Mouse (Mus musculus) liver, embryonic 13.5 days (tissue): ENCODE data around the gene Hydin. TPM values are rescaled to one million over a fixed set of nuclear protein-coding genes. Genes with fewer than 3 reads are reported as not detected.
A peak's percentile ranks its signal among the peaks of the same experiment; 100 is the strongest.

Experiments used
- ATAC-seq: fragments of 200-750 bp; cut with Nextera tagmentation; 2 replicates; pipeline ENCODE4 v1.8.0; 2017; ENCODE audit warnings: low read depth, mild to moderate bottlenecking, moderate number of reproducible peaks, moderate library complexity
- DNase-seq: peaks from one replicate; pipeline ENCODE4 v3.0.0; 2022
- H3K27ac ChIP-seq: fragments of 300-500 bp; sonication (generic); 2 replicates; pipeline ENCODE4 v1.5.1; 2015; ENCODE audit warnings: moderate library complexity, mild to moderate bottlenecking, inconsistent platforms
- H3K27me3 ChIP-seq: fragments of 300-500 bp; sonication (generic); 2 replicates; pipeline ENCODE4 v1.6.1; 2015; ENCODE audit warnings: mild to moderate bottlenecking, inconsistent platforms
- H3K36me3 ChIP-seq: fragments of 300-500 bp; sonication (generic); 2 replicates; pipeline ENCODE4 v1.6.1; 2015; ENCODE audit warnings: mild to moderate bottlenecking, inconsistent platforms
- H3K4me1 ChIP-seq: fragments of 300-500 bp; sonication (generic); replicated peaks from 2 replicates; pipeline ENCODE4 v1.6.1; 2015; ENCODE audit warnings: inconsistent platforms
- H3K4me2 ChIP-seq: fragments of 300-500 bp; sonication (generic); 2 replicates; pipeline ENCODE4 v1.6.1; 2015; ENCODE audit warnings: inconsistent platforms, mild to moderate bottlenecking, moderate library complexity
- H3K4me3 ChIP-seq: fragments of 300-500 bp; sonication (generic); replicated peaks from 2 replicates; pipeline ENCODE4 v1.5.1; 2015; ENCODE audit warnings: mild to moderate bottlenecking, inconsistent platforms
- H3K9ac ChIP-seq: fragments of 300-500 bp; sonication (generic); 2 replicates; pipeline ENCODE4 v1.6.1; 2015; ENCODE audit warnings: mild to moderate bottlenecking, inconsistent platforms
- H3K9me3 ChIP-seq: fragments of 300-500 bp; sonication (generic); replicated peaks from 2 replicates; pipeline ENCODE4 v1.6.1; 2016; ENCODE audit warnings: inconsistent platforms
- WGBS: fragments of 180-500 bp; shearing (Covaris S2); methylation state at CpG from one replicate; pipeline ENCODE4 v1.1.7; 2015; ENCODE audit not compliant: insufficient replicate concordance; 5-methylcytosine and 5-hydroxymethylcytosine counted together
- polyA plus RNA-seq: library from polyadenylated mRNA; unstranded; fragments of >200 nt; fragmentation: Nextera tagmentation; extraction: Ambion mirVana; gene quantifications from 2 replicates; pipeline ENCODE4 v1.2.1, GENCODE M21; 2015

Gene Hydin
- polyA plus RNA-seq = 0.06 TPM in 2 replicates

DNA sequence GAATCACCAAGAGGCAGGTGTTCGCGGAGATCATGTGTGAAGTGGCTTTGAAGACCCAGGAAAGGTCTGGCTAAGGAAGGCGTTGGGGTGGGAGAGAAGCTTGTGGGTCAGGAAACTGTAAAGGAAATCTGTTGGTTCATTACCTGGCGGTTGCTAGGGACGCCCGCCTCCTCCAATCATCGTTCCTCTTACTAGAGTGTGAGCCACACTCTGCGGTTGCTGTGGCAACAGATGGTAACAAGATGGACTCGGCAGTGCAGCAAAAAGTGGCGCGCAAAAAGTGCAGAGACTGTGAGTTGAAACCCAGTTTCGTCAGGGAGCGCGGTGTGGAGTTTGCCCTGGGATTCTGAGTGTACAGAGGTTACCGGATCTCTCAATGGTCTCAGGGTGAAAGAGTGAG lies at the start of gene Hydin:
Gene Hydin (plus strand): TSS at position 237 of the 400 bp plus-strand sequence.
- no peak within 1 kb of the TSS for H3K27ac ChIP-seq
- H3K27me3 ChIP-seq = peaks cover 3% of the 10 kb centered on the region; the same call in 1 of the 2 replicates
- peak within 1 kb of the TSS; percentile 53 for H3K4me2 ChIP-seq
- peak; percentile 58; the same call in 1 of the 2 replicates for ATAC-seq
- H3K36me3 ChIP-seq = no peaks in the 10 kb centered on the region
- no peaks in the 10 kb centered on the region for H3K4me1 ChIP-seq
- peak within 1 kb of the TSS; percentile 32 for H3K4me3 ChIP-seq
- under 1% methylated on average over 15 of the region's 15 CpGs for WGBS
- no peaks in the 10 kb centered on the region for H3K9me3 ChIP-seq
- no peak within 1 kb of the TSS for H3K9ac ChIP-seq
- DNase-seq = peak; percentile 2

DNA sequence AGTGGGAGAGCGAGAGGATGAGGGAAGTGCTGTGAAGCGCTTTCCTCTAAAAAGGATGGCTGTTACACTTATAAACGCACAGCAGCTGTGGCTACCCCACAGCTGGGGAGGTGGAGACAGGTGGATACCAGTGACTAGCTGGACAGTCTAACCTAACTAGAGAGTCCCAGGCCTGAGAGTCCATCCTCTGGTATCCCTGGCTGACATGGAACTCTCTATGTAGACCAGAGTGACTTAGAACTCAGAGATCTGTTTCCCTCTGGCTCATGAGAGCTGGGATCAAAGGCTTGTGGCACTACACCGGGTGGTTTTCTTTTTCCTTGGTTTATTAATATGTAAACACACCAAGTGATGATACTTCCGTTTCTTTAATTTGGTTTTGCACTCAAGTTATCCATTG lies 49.6 kb upstream of the Hydin start:
- Histone ChIP-seq H3K4me3 (peak overlapping the region; percentile 71), H3K4me2 (peak overlapping the region; percentile 80), H3K9ac (no peak overlapping the region), H3K4me1 (peaks cover 16% of the 10 kb centered on the region), H3K27ac (no peak overlapping the region), H3K36me3 (peaks cover 21% of the 10 kb centered on the region), H3K9me3 (no peaks in the 10 kb centered on the region; the same call in 1 of the 2 replicates), H3K27me3 (0 out of 2 replicates have a peak, but pooled peaks cover 3% of the 10 kb centered on the region)
- 45% methylated on average over 5 of the region's 5 CpGs for whole genome bisulfite sequencing
- DNase-seq (no peak), ATAC-seq (no peak)

- no peak overlapping the region for H3K27ac ChIP-seq
Measured at GRCm38 (mm10) chr8:110217681-110218131, 49.1 kb upstream of the Hydin start.

DNA sequence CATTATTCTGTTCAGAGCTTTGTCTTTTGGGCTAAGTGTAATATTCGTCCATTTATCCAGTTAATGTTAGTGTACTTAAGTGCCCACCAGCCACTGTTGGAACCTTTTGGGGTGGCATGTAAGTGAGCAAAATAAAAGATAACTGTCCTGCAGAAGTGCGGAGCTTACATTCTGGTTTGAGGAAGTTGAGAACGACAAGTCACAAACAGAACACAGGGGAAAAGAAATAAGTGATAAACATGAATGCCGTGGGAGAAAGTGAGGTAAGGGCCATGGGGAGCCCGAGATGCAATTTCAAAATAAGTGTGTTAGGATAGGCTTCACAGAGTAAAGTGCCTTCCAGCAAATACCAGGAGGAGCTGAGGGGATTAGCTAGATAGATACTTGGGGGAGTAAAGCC lies 48.3 kb upstream of the Hydin start:
- WGBS = 13% methylated on average over 5 of the region's 5 CpGs

More at GRCm38 (mm10) chr8:110217681-110218131, 49.1 kb upstream of the Hydin start:
- Histone ChIP-seq H3K4me3 (peak overlapping the region; percentile 71), H3K36me3 (peaks cover 27% of the 10 kb centered on the region), H3K4me2 (peak overlapping the region; percentile 80), H3K27me3 (0 out of 2 replicates have a peak, but pooled peaks cover 3% of the 10 kb centered on the region), H3K4me1 (peaks cover 16% of the 10 kb centered on the region), H3K9me3 (no peaks in the 10 kb centered on the region; the same call in 1 of the 2 replicates), H3K9ac (peak overlapping the region; percentile 72)
- peak; percentile 99 for ATAC-seq
- WGBS = under 1% methylated on average over 43 of the region's 43 CpGs
- peak; percentile 90 for DNase-seq

GRCm38 (mm10) chr8:110220936-110221335 lies 45.8 kb upstream of the Hydin start:
- Histone ChIP-seq H3K4me3 (no peak overlapping the region), H3K9ac (no peak overlapping the region), H3K27ac (no peak overlapping the region), H3K27me3 (no peaks in the 10 kb centered on the region), H3K4me1 (peaks cover 16% of the 10 kb centered on the region), H3K9me3 (no peaks in the 10 kb centered on the region; the same call in 1 of the 2 replicates), H3K36me3 (peaks cover 36% of the 10 kb centered on the region), H3K4me2 (no peak overlapping the region)
- WGBS = 89% methylated on average over 14 of the region's 14 CpGs
- no peak for DNase-seq
- ATAC-seq = no peak

More for the DNA sequence above, 48.3 kb upstream of the Hydin start:
- peak overlapping the region; percentile 72; the same call in 1 of the 2 replicates for H3K9ac ChIP-seq
- H3K27ac ChIP-seq = no peak overlapping the region
- H3K27me3 ChIP-seq = 0 out of 2 replicates have a peak, but pooled peaks cover 3% of the 10 kb centered on the region
- ATAC-seq (no peak), DNase-seq (no peak)
- H3K4me1 ChIP-seq = peaks cover 16% of the 10 kb centered on the region
- no peaks in the 10 kb centered on the region; the same call in 1 of the 2 replicates for H3K9me3 ChIP-seq
- H3K36me3 ChIP-seq = peaks cover 35% of the 10 kb centered on the region
- H3K4me3 ChIP-seq = peak overlapping the region; percentile 71
- peak overlapping the region; percentile 80 for H3K4me2 ChIP-seq

DNA sequence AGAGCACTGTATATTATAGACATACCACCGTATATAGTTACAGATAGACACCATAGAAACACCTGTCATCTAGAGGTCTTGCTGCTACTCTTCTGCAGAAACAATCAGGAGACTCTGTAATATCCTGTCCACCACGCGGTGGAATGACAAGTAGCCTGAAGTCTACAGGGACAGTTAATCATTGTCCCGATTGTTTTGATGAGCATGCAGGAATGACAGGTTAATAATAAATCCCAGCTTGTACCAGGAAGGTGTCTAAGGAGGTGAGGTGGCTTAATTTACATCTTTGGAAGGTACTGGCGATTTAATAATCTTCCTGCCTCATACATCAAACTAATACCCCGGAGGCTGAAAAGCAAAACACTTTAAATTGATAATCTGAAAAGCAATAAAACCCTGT lies 36.0 kb upstream of the Hydin start:
- WGBS = 58% methylated on average over 6 of the region's 6 CpGs

DNA sequence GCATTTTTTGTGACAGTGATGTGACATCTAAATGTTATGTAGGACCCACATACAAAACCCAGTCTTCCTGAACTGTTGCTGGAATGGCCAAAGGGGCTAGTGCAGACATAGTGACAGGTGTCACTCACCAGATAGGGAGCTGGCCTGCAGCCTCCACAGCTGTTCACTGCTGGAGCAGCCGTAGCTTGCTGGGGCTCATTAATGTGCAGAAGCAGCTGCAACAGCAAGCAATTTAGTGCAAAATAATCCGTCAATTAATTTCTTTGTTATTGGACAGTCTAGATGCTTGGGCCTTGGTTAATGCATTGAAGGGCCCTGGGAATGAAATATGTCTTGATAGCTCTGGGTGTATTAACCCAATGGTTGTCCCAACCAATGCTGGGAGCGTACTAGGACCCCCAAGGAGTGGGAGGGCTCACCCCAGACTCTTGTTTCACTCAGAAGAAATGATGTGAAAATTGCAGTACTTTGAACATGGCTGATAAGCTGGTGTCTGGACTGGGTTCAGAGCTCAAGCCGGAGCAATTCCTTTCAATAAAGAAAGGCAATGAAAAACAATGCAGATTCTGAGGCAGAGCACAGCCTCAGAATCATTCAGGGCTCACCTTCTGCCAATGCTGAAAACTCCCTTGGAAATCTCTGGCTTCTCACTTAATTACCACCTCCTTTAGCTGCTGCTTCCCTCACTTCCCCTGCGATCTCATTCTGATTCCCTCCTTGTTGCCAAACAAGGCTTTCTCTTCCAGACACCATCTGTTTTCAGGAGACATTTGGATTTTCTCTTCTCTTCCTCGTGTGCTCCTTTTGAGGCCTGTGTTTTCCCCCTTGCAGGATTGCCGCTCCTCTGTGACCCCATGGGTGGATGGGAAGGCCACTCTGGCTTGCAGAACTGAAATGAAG lies 24.2 kb upstream of the Hydin start:
- 38% methylated on average over 7 of the region's 7 CpGs for WGBS

More for the DNA sequence above, 36.0 kb upstream of the Hydin start:
- no peak overlapping the region for H3K4me2 ChIP-seq
- ATAC-seq (no peak), DNase-seq (no peak)
- H3K27ac ChIP-seq = no peak overlapping the region
- H3K36me3 ChIP-seq = no peaks in the 10 kb centered on the region
- H3K9me3 ChIP-seq = no peaks in the 10 kb centered on the region
- no peak overlapping the region for H3K4me3 ChIP-seq
- no peaks in the 10 kb centered on the region for H3K4me1 ChIP-seq
- no peak overlapping the region for H3K9ac ChIP-seq
- no peaks in the 10 kb centered on the region for H3K27me3 ChIP-seq

DNA sequence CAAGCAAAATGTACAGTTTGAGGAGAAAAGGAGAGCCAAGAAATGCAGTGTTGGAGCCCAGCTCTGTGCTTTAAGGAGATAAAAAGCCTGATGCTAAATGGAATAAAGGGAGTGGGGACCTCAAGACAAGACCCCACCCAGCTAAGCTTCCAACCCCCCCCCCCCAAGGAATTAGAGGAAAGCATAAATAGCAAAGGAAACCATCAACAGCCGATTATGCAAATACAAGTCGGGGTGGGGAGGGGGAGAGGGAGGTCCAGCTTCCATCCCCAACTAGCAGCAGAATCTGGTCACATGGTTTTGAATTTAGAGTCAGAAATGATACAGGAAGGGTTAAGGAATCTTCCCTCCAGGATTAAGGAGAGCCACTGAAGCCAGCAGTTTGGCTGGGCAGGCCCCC lies 22.2 kb upstream of the Hydin start:
- Histone ChIP-seq H3K4me1 (no peaks in the 10 kb centered on the region), H3K27me3 (no peaks in the 10 kb centered on the region), H3K36me3 (no peaks in the 10 kb centered on the region), H3K4me3 (no peak overlapping the region), H3K27ac (no peak overlapping the region), H3K4me2 (no peak overlapping the region), H3K9ac (no peak overlapping the region), H3K9me3 (no peaks in the 10 kb centered on the region)
- ATAC-seq = no peak
- 38% methylated on average over 2 of the region's 2 CpGs for WGBS
- no peak for DNase-seq

More for the DNA sequence above, 24.2 kb upstream of the Hydin start:
- Histone ChIP-seq H3K27ac (no peak overlapping the region), H3K9me3 (no peaks in the 10 kb centered on the region), H3K4me1 (no peaks in the 10 kb centered on the region), H3K4me2 (no peak overlapping the region), H3K4me3 (no peak overlapping the region), H3K27me3 (no peaks in the 10 kb centered on the region), H3K9ac (no peak overlapping the region), H3K36me3 (no peaks in the 10 kb centered on the region)
- ATAC-seq (no peak), DNase-seq (no peak)

- H3K4me2 ChIP-seq = no peak overlapping the region
- H3K27me3 ChIP-seq = no peaks in the 10 kb centered on the region
- no peak overlapping the region for H3K4me3 ChIP-seq
- no peak for DNase-seq
- H3K27ac ChIP-seq = no peak overlapping the region
- 68% methylated on average over 6 of the region's 6 CpGs for WGBS
- no peaks in the 10 kb centered on the region for H3K4me1 ChIP-seq
- H3K36me3 ChIP-seq = no peaks in the 10 kb centered on the region
- H3K9ac ChIP-seq = no peak overlapping the region
- no peaks in the 10 kb centered on the region for H3K9me3 ChIP-seq
- ATAC-seq = no peak
Measured at GRCm38 (mm10) chr8:110247238-110247637, 19.5 kb upstream of the Hydin start.

DNA sequence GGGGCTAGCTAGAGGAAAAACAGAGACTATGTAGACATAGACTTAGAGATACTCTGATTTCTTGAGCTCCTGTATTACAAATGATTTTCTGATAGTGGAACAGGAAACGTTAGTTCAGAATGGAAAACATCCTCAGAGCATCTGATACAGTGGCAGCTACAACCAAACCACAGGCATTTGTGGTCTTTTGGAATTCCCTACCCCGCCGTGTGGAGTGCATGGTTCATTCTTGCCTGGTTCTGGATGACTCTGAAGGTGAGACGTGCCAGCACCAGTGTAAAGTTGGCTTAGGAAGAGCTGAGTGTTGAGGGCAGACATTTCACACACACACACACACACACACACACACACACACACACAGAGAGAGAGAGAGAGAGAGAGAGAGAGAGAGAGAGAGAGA lies 12.8 kb upstream of the Hydin start:
- no peak for DNase-seq
- Histone ChIP-seq H3K9me3 (no peaks in the 10 kb centered on the region), H3K27ac (no peak overlapping the region), H3K4me2 (no peak overlapping the region), H3K4me1 (no peaks in the 10 kb centered on the region), H3K27me3 (no peaks in the 10 kb centered on the region), H3K9ac (no peak overlapping the region), H3K36me3 (no peaks in the 10 kb centered on the region), H3K4me3 (no peak overlapping the region)
- no peak for ATAC-seq
- WGBS = 32% methylated on average over 4 of the region's 4 CpGs

GRCm38 (mm10) chr8:110265796-110266305 lies 926 bp upstream of the Hydin start:
- DNase-seq (no peak), ATAC-seq (no peak)
- Histone ChIP-seq H3K36me3 (no peaks in the 10 kb centered on the region), H3K27me3 (peaks cover 3% of the 10 kb centered on the region; the same call in 1 of the 2 replicates), H3K4me2 (no peak overlapping the region), H3K27ac (no peak overlapping the region), H3K9me3 (no peaks in the 10 kb centered on the region), H3K4me3 (no peak overlapping the region), H3K9ac (no peak overlapping the region), H3K4me1 (no peaks in the 10 kb centered on the region)
- WGBS = 44% methylated on average over 11 of the region's 11 CpGs
